Mouse (Mus musculus) lung, adult 10 weeks (tissue): Measurements from ENCODE around the gene Mrpl16. TPM values are rescaled to one million over a fixed set of nuclear protein-coding genes. Genes with fewer than 3 reads are reported as not detected.

Source experiments
- polyA plus RNA-seq: library from polyadenylated mRNA; stranded (reverse); fragments of 350-450 nt; fragmentation: Illumina TruSeq; extraction: RNeasy Lipid Tissue Mini Kit (QIAGEN cat#74804); gene quantifications from one replicate; pipeline ENCODE4 v1.2.3, GENCODE M21; 2014; ENCODE audit warnings: low read depth, low replicate concordance; ENCODE audit not compliant: insufficient read depth

Gene Mrpl16
- polyA plus RNA-seq: 21.3 TPM

DNA sequence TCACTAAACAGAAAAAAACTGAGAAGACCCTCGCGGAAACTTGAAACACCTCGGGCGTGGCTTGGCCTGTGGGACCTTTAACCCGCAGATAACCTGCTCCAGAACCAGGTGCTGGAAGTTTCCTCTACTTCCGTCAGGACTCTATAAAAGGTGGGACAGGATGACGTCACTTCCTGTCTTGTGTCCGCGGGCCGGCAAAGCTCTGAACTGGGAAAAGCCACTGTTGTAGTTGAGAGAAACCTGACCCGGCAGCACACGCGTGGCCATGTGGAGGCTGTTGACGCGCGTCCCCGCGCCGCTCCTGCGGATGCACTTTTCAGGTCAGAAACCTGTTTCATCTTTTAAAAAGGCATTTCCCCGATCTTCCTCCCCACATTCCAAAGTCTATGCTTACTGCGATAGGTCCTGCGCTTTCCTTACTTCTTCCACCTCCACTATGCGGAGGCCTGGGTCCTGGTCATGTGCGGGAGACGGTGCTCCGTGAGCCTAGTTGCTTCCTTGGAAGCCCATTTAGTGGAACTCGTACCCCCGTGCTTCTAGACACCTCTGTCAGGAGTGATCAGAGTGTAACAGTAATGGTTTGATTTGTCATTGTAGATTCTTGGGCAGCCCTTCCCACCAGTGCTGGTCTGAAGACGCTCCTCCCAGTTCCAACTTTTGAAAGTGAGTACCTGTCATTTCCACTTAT, at the start of gene Mrpl16:
Gene Mrpl16 (plus strand): TSS at position 187 of the 688 bp plus-strand sequence.

DNA sequence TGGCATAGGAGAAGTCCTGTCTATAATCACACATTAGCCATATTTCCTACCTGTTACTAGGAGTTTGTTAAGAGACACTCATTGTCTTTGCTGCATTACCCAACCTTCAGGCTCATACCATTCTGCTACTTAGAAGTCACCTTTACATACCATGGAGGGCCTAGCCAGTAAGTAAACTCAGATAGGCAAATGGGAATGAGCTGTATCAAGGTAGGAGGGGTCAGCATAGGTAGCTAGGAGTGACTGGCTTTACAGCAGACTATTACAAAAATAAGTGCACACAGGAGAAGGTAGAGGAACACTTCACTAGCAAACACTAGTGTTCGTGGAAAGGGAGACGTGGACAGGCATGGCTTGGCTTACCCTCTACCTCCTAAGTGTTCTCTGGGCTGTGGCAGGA, 22.9 kb upstream of the Mrpl16 start, which contains the start of gene Gif:
Gene Gif (plus strand): TSS at position 257 of the 400 bp plus-strand sequence.

DNA sequence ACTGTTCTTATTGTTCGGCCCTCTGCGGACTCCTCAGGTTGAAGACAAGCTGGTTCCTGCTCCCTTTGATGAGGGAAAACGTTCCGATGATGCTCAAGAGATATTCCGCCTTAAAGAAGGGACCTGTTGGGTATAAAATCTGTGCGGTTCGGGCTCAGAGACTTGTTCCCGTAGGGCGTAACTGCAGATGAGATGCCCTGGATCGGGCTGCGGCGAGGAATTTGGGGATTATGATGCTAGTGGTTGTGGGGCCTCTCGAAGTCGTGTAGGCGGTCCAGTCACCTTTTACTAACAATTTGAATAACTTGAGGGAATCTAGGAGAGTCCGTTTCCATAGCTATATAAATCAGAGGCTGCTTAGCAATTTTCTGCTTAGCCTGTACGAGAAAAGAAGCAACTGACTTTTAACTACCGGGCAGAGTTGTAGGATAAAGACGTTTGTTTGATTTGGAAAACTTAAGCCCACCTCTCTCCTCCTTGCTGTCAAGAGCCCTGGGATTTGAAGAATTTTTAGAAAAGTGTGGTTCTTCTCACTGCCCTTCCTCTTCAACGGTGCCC, 49.0 kb downstream of the Mrpl16 start, which contains the start of gene Stx3:
Gene Stx3 (minus strand): TSS at position 261 of the 558 bp plus-strand sequence.

Other genes starting within 250 kb of the Mrpl16 start
- gene Ms4a4d, start 233.6 kb upstream of the Mrpl16 start, polyA plus RNA-seq: 40.6 TPM
- gene Ms4a6d, start 165.5 kb upstream of the Mrpl16 start, polyA plus RNA-seq: 8.9 TPM
- 0.43 TPM for gene Ms4a2, start 146.7 kb upstream of the Mrpl16 start, polyA plus RNA-seq
- not detected for gene Ms4a3, start 129.5 kb upstream of the Mrpl16 start, polyA plus RNA-seq
- gene Oosp2, start 109.8 kb upstream of the Mrpl16 start, polyA plus RNA-seq: not detected
- gene Oosp1, start 79.2 kb upstream of the Mrpl16 start, polyA plus RNA-seq: 0.43 TPM
- not detected for gene Oosp3, start 73.3 kb upstream of the Mrpl16 start, polyA plus RNA-seq
- gene Gif, start 22.8 kb upstream of the Mrpl16 start, polyA plus RNA-seq: not detected
- 20.1 TPM for gene Stx3, start 49.0 kb downstream of the Mrpl16 start, polyA plus RNA-seq
- gene Olfr1417, start 68.8 kb downstream of the Mrpl16 start, polyA plus RNA-seq: not detected
- gene Olfr1418, start 90.7 kb downstream of the Mrpl16 start, polyA plus RNA-seq: not detected
- gene Olfr1419, start 104.7 kb downstream of the Mrpl16 start, polyA plus RNA-seq: not detected
- gene Olfr1420, start 116.2 kb downstream of the Mrpl16 start, polyA plus RNA-seq: not detected
- 7.1 TPM for gene Patl1, start 142.0 kb downstream of the Mrpl16 start, polyA plus RNA-seq
- gene Osbp, start 195.6 kb downstream of the Mrpl16 start, polyA plus RNA-seq: 22.1 TPM